Mouse (Mus musculus) thymus, postnatal 14 days (tissue): Measurements from ENCODE around the gene Pepd.

ENCODE experiments used
- DNase-seq: peaks from one replicate; pipeline ENCODE4 v3.0.0; 2021

The Pepd gene

GRCm38 (mm10) chr7:34984526-34985133 is 72.5 kb downstream of the Pepd start:
- DNase-seq = peak; percentile 7

GRCm38 (mm10) chr7:34985216-34985615 is 73.0 kb downstream of the Pepd start:
- no peak for DNase-seq

GRCm38 (mm10) chr7:34985646-34986045 is 73.5 kb downstream of the Pepd start:
- DNase-seq = no peak

GRCm38 (mm10) chr7:34986575-34987150 is 74.5 kb downstream of the Pepd start:
- no peak for DNase-seq

- DNase-seq = no peak
These were observed 75.1 kb downstream of the Pepd start for GRCm38 (mm10) chr7:34987258-34987657.

DNA sequence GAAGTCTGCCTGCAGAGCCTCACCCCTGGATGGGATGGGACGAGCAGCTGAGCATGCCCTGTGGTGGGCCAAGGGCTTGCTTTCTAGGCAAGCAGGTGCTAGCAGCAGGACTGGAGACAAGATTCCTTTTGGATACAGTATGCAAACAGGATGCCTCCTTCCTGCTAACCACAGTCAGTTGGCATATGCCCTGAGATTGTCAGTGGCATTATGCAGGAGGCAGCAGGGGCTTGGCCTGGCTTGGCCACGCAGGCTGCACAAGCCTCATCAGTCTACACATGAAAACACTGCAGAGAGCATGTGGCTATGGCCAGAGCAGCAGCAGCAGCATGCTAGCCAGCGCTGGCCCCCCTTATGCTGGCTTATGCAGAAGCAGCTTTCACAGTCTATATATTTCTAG is 76.3 kb downstream of the Pepd start:
- DNase-seq = no peak

DNA sequence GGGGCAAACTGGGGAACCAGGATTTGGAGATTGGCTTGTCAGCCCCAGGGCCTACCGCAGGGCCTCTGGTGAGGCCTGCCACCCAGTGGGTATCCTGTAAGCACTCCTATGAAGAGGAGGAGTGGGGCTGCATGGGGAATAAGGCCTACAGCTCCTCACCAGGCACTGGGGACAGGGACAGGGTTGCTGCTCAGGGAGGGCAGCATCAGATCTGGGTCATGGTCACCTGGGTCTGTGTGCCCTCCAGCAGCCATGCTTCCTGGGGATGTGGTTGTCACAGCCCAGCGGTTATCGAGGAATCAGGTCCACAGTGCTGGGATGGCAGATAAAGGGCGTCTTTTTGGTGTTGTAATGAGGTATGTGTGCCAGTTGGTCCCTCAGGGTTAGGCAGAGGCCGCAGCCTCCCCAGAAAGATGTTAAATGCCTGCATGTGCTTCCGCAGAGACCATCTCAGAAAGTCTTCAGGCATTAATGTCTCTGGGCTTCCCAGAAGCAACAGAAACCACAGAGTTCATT is 79.6 kb downstream of the Pepd start:
- no peak for DNase-seq

DNA sequence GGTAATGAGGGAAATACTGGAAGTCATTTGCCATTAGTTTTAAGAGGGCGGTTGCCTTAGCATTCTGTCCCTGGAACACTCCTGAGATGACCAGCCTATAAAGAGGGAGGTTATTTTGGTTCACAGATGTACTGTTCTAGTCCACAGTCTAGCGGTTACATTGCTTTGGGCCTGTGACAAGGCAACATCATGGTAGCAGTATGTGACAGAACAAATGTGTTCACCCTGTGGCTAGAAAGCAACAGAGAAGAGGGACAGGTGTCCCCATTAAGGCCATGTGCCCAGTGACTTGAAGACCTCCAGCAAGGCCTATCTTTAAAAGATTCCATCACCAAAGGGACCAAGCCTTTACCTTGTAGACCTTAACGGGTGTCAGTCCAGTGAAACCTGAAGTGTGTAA is 80.6 kb downstream of the Pepd start:
- DNase-seq = no peak

DNA sequence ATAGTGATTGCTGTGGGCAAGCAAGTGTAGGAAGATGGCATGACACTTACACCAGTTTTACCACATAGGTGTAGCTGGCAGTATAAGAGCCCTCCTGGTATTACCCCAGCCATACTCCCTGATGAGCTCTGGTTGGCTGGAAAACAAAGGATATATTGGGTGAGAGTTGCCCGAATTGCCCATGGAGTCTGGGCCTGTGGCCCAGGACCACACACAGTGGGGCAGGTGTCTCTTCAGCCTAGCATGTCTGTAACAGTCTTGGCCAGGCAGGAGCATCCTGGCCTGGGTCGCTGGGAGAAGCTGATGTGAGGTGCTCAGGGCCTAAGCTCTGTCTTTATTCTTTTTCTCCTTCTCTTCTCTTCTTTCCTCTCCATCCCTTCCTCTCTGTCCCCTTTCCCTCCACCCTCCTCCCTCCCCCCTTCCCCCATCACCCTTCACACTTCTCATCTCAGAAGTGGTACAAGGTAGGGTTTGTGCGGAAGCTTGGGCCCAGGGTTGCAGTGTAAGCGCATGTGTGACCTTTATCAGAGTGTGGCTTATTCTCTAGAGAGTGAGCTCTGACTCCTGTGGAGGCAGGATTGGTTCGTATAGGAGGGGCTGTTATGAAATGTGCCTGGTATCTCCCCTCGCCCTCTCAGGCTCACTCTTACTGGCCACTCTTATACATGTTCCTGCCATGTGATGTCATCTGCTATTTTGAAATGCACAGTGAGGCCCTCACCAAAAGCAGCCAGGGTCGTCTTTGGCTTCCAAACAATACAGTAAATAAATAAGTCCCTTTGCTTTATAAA is 83.9 kb downstream of the Pepd start:
- no peak for DNase-seq

GRCm38 (mm10) chr7:35000839-35001238 is 88.7 kb downstream of the Pepd start:
- peak; percentile 55 for DNase-seq

DNA sequence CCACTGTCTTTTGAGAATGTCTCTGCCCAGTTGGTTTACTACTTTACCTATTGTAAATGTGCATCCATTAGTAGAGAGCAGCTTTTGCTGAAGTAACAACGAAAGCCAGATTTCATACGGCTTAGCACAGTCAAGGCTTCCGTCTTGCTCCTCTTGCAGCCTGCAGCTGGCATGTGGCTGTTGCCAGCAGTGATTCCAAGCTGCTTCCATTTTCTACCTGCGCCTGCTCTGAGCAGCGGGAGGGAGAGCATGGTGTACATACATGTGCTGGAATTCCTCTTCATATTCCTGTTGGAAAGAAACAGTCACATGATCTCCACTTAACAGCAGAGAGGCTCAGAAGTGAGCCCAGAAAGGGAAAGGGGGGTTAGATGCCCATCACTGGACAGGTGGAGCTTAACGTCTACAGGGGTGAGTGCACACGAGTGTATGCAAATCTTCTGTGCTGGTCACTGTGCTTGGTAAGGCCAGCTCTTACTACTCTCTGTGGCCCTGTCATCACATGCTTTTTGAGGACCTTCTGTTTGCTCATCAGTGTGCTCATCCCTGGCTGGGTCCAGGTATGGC is 91.1 kb downstream of the Pepd start:
- no peak for DNase-seq

DNA sequence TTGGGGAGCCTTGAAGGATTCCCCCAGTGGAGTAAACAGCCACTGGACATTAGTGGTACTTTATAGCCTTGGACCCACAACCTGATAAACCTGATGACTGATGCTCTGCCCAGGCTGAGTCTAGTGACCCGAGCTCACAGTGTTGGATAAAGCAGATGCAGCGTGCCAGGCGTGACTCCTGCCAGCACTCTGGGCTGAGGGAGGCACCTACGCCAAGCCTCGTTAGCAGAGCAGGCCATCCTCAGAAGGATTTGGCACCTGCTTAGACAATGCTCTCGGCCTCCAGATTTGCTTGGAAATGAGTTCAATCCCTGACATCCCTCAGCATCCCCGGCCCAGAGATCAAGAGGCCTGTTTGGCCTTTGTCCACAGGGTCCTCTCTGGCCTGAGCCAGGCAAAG is 94.5 kb downstream of the Pepd start:
- DNase-seq = no peak

DNA sequence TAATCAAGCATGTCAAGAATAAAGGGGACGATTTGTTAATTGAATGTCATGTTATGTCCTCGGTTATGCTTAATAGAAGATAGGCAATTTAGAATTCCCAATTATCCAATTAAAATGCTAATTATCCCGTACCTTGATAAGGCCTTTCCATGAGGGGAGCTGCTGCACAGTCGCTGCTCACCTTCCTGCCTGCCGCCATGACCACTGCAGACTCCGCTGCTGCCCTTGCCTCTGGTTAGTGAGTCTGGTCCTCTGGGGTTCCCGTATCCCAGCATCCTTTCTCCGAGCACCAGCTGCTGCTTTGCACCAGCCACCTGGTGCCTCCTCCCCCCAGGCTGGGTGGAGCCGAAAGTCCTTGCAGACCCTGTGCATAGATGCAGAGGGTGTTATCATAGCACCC is 101.0 kb downstream of the Pepd start:
- DNase-seq = no peak

GRCm38 (mm10) chr7:35015252-35015651 is 103.1 kb downstream of the Pepd start:
- no peak for DNase-seq

- DNase-seq = no peak
These were observed 109.2 kb downstream of the Pepd start for GRCm38 (mm10) chr7:35021365-35021764.

DNA sequence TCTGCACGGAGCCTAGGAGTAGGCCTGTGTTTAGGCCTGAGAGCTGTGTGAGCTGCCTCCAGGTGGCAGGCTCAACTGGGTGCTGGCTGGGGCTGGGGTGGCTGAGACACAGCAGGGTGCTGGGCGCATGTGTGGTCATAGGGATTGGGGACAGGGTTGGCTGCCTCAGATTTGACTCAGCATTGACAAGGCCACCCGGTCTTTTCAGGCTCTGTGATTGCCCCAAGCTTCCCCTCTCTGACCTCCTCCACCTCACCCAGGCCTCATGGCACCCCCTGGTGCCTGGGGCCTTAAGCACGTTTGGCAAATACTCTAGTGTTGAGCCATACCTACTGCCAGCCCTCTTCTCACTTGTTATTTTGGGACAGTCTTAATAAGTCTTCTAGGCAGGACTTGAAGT is 111.1 kb downstream of the Pepd start:
- DNase-seq = no peak

DNA sequence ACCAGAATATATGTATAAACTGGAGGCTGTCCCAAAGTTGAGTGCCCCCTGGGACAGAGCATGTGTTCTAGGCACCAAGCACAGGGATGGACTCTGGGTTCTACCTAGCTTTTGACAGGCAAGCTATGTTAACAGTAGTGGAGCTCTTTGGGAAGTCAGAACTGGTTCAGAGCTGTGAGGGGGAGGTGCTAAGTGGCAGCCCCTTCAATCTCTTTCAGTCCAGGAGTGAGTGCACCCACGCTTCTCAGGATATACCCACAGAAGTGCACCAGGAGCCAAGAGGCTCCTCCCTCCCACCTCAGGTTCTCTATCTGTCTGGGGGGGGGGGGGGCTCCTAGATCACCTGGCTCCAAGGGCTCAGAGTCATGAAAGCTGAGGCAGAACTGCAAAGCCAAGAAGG is 112.2 kb downstream of the Pepd start:
- DNase-seq = no peak

DNA sequence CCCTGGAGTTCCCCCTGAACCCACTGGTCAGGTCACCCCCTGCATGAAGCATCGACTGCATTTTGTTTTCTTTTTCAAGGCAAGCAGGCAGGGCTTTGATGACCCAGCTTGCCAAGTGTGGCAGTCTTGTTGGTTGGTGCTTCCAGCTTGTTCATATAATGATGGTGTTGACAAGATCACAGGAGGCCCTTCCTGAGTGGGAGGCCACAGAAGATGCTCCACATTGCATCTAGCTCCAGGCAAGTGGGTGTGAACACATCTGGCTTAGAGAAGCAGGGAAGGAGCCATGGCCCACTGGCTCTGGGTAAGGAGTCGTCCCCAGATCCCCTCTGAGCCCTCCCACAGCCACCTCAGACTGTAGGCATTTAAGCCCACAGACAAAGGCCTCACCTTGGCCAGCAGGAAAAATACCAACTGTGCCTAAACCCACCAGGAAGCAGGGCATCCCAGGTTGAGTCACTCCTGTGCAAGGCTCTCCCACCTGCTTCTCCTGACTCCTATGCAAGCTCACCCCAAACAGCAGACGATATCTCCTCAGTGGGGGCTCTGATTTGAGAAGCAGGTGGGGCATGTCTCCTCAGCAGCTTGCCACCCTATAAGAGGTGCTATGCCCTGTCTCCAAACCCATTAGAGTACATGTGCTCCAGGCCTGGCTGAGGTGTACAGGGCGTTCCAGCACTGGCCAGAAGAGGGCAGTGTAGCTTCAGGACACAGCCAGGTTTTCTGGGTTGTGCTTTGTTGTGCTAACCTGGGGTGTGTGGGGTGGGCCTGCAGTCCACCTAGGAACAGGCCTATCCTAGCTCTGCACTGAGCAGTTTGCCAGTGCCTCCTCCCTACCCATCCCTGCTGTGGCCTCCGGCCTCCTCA is 113.5 kb downstream of the Pepd start:
- DNase-seq = peak; percentile 75

DNA sequence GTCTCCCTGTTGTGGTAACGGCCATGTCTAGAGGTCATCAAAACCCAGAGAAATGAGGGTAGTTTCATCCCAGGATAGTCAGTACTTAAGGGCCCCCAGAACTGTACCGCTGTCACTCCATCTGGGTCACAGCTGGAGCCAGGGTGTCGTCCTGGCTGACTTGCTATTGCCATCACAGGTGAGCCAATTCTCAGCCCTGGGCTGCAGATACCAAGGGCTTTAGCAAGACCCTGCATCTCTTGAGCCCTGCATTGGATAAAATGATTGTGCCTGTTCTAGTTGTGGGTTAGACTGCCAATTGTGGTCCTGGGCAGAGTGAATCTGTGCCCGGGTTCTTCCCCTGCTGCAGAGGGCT is 114.1 kb downstream of the Pepd start:
- no peak for DNase-seq

- no peak for DNase-seq
These were observed 114.7 kb downstream of the Pepd start for GRCm38 (mm10) chr7:35026838-35027291.

DNA sequence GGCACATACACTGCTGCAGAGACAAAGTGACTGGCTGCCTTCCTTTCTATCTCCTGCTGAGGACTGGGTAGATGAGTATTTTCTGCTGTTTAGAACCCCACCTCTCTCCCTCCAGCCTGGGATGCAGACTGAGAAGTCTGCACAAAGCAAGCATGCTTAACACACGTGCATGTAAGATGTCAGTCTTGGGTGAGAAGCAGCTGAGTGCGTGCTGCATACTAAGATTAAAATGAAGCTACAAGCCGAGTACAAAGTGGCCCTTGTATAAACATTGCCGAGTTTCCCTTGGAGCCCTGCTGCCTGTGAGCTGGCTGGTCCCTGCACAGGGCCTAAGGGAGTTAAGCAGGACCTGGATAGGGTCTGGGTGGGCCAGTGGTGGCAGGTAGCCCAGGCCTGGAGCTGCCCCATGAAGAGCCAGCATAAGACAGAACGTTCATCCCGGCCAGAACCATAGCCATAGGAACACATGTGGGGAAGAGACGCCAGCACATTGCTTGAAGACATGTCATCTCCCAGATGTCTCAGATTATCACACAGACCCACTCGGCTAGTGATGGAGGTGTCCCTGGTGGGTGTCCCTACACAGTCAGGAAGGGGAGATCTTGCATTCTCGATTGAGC is 115.7 kb downstream of the Pepd start:
- no peak for DNase-seq

GRCm38 (mm10) chr7:35028559-35028958 is 116.4 kb downstream of the Pepd start:
- no peak for DNase-seq
